Mouse (Mus musculus): ENCODE measurements around the gene Plch2. TPM values are rescaled to one million over a fixed set of nuclear protein-coding genes. Genes with fewer than 3 reads are reported as not detected.

Plch2 gene
- polyA plus RNA-seq, 1 experiment: 0.11 TPM

DNA sequence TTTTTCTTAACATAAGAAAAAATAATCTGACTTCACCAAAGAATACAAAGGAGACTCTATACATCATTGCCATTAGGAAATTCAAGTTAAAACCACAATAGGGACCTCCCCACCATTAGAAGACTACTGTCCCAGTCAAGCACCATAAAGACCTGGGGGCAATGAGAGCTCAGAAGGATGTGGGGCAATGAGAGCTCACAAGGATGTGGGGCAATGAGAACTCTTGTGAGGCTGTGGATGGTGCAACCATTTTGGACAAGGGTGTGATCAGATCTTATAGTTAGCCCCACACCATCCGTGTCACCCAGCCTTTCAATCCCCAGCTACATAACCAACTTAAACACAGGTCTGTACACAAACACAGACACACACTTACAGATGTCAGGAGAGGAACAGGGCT is 118.8 kb downstream of the Plch2 start:
- TF ChIP-seq CEBPB (IDR thresholded peaks at IDR 0.05; ENCODE audit: low read depth) (no peak), MYOG (IDR thresholded peaks at IDR 0.05; ENCODE audit: control insufficient read depth, extremely low read depth, insufficient read length) (no peak), MYOD1 (IDR thresholded peaks at IDR 0.05; ENCODE audit: control insufficient read depth, insufficient read length, low read depth) (no peak)
- H3K79me3 ChIP-seq (ENCODE audit: low read depth): no peaks in the 10 kb centered on the region
- no peak overlapping the region for H3K4me3 ChIP-seq (ENCODE audit: insufficient read depth, poor library complexity, severe bottlenecking)
- H3K79me2 ChIP-seq (ENCODE audit: control insufficient read depth, insufficient read depth): no peaks in the 10 kb centered on the region
- peaks cover 33% of the 10 kb centered on the region for H3K27me3 ChIP-seq (ENCODE audit: control insufficient read depth, insufficient read depth, insufficient read length)
- no peak overlapping the region for H3ac ChIP-seq (ENCODE audit: control insufficient read depth, insufficient read length, low read depth)
- no peaks in the 10 kb centered on the region for H3K36me3 ChIP-seq (ENCODE audit: control insufficient read depth, insufficient read depth)

DNA sequence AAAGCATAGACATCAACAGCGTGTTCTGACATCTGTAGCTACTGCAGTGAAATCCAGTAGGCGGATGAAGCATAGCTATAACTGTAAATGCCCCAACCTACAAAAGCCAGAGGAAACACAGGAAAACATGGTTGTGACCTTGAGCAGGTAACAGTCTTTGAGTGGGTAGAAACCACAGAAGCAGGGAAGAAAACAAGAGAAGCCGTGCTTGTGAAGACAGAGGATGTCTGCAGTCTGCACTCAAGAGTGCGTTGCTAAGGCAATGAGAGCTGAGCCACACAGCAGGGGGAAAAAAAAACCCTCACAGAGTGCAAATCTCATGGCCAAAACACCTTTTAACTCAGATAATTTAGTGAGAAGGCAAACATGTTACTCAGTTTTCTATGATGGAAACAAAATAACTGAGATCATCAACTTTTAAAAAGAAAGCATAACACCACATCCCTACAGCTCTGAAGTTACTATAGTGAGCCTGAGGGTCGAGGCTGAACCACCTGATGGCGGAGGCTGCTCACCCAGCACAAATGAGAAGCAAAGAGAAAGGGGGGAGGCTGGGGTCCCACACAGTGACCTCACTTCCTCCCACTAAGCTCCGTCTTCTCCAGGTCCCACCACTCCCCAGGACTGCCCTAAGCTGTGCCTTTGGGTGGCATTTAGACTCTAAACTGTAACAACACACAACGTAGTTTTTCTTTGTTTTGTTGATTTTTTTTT is 119.9 kb downstream of the Plch2 start:
- no peak for TF ChIP-seq MAX (IDR thresholded peaks at IDR 0.05)
- TF ChIP-seq MYOD1 (IDR thresholded peaks at IDR 0.05; ENCODE audit: control insufficient read depth, insufficient read length, low read depth): no peak
- no peak for TF ChIP-seq MYOG (IDR thresholded peaks at IDR 0.05; ENCODE audit: control insufficient read depth, extremely low read depth, insufficient read length)
- TF ChIP-seq USF1 (IDR thresholded peaks at IDR 0.05; ENCODE audit: low read depth): no peak
- no peak for TF ChIP-seq CTCF (IDR thresholded peaks at IDR 0.05; ENCODE audit: control insufficient read depth, insufficient read depth, insufficient read length)
- no peak for TF ChIP-seq FOSL1 (IDR thresholded peaks at IDR 0.05; ENCODE audit: insufficient read depth, low read length, poor library complexity, severe bottlenecking)
- TF ChIP-seq CEBPB (IDR thresholded peaks at IDR 0.05; ENCODE audit: low read depth): no peak
- Histone ChIP-seq H3K79me2 (ENCODE audit: control insufficient read depth, insufficient read depth) (no peaks in the 10 kb centered on the region), H3K36me3 (ENCODE audit: control insufficient read depth, insufficient read depth) (no peaks in the 10 kb centered on the region)

DNA sequence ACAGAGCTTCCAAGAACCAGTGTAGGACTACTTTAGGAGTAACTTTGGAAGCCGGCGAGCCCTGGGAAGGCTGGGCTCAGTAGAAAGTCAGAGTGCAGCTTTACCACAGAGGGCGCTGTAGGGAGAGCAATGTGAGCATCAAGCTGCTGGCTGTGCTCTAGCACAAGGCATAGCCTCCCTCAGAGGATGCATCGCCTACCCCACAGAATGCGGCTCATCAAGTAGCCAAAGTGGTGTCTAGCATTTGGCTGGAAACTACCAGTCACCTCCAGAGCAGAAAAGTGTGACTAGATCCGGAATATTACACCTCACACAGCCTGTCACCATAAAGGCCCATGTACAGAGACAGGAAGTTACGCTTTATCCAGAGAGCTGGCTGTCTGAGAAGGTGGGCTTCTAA is 120.8 kb downstream of the Plch2 start:
- Histone ChIP-seq H3ac (ENCODE audit: control insufficient read depth, insufficient read length, low read depth) (no peak overlapping the region), H3K27me3 (ENCODE audit: control insufficient read depth, insufficient read depth, insufficient read length) (peaks cover 35% of the 10 kb centered on the region), H3K36me3 (ENCODE audit: control insufficient read depth, insufficient read depth) (no peaks in the 10 kb centered on the region), H3K79me2 (ENCODE audit: control insufficient read depth, insufficient read depth) (no peaks in the 10 kb centered on the region), H3K4me3 (ENCODE audit: insufficient read depth, poor library complexity, severe bottlenecking) (no peak overlapping the region), H3K79me3 (ENCODE audit: low read depth) (no peaks in the 10 kb centered on the region)
- TF ChIP-seq CTCF (IDR thresholded peaks at IDR 0.05; ENCODE audit: control insufficient read depth, insufficient read depth, insufficient read length): no peak
- TF ChIP-seq FOSL1 (IDR thresholded peaks at IDR 0.05; ENCODE audit: insufficient read depth, low read length, poor library complexity, severe bottlenecking): no peak
- no peak for TF ChIP-seq USF1 (IDR thresholded peaks at IDR 0.05; ENCODE audit: low read depth)
- no peak for TF ChIP-seq CEBPB (IDR thresholded peaks at IDR 0.05; ENCODE audit: low read depth)
- TF ChIP-seq MAX (IDR thresholded peaks at IDR 0.05): no peak
- TF ChIP-seq MYOD1 (IDR thresholded peaks at IDR 0.05; ENCODE audit: control insufficient read depth, insufficient read length, low read depth): no peak
- TF ChIP-seq MYOG (IDR thresholded peaks at IDR 0.05; ENCODE audit: control insufficient read depth, extremely low read depth, insufficient read length): no peak

More for the DNA sequence above, 119.9 kb downstream of the Plch2 start:
- no peak overlapping the region for H3K4me3 ChIP-seq (ENCODE audit: insufficient read depth, poor library complexity, severe bottlenecking)
- no peaks in the 10 kb centered on the region for H3K79me3 ChIP-seq (ENCODE audit: low read depth)
- no peak overlapping the region for H3ac ChIP-seq (ENCODE audit: control insufficient read depth, insufficient read length, low read depth)
- H3K27me3 ChIP-seq (ENCODE audit: control insufficient read depth, insufficient read depth, insufficient read length): peaks cover 35% of the 10 kb centered on the region

DNA sequence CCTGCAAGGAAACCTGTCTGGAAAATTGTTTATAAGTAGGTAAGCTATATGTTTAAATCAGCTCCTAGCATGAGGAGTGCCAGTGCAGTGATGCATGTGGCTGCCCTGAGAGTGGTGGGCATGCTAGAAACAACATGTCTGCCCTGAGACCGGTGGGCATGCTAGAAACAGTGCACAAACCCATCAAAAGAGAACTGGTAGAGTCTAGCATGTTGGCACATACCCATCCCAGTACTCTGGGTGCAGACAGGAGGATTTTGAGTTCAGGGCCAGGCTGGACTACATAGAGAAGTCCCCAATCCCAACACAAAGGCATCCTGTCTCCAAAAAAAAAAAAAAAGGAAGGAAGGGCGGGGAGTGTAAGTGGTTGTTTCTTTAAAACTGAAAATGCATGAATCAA is 121.8 kb downstream of the Plch2 start:
- no peak for TF ChIP-seq CEBPB (IDR thresholded peaks at IDR 0.05; ENCODE audit: low read depth)
- no peak for TF ChIP-seq MYOG (IDR thresholded peaks at IDR 0.05; ENCODE audit: control insufficient read depth, extremely low read depth, insufficient read length)
- no peak for TF ChIP-seq MAX (IDR thresholded peaks at IDR 0.05)
- TF ChIP-seq CTCF (IDR thresholded peaks at IDR 0.05; ENCODE audit: control insufficient read depth, insufficient read depth, insufficient read length): no peak
- no peak for TF ChIP-seq MYOD1 (IDR thresholded peaks at IDR 0.05; ENCODE audit: control insufficient read depth, insufficient read length, low read depth)
- TF ChIP-seq USF1 (IDR thresholded peaks at IDR 0.05; ENCODE audit: low read depth): no peak
- no peak for TF ChIP-seq FOSL1 (IDR thresholded peaks at IDR 0.05; ENCODE audit: insufficient read depth, low read length, poor library complexity, severe bottlenecking)
- Histone ChIP-seq H3K79me3 (ENCODE audit: low read depth) (no peaks in the 10 kb centered on the region), H3K4me3 (ENCODE audit: insufficient read depth, poor library complexity, severe bottlenecking) (no peak overlapping the region)

DNA sequence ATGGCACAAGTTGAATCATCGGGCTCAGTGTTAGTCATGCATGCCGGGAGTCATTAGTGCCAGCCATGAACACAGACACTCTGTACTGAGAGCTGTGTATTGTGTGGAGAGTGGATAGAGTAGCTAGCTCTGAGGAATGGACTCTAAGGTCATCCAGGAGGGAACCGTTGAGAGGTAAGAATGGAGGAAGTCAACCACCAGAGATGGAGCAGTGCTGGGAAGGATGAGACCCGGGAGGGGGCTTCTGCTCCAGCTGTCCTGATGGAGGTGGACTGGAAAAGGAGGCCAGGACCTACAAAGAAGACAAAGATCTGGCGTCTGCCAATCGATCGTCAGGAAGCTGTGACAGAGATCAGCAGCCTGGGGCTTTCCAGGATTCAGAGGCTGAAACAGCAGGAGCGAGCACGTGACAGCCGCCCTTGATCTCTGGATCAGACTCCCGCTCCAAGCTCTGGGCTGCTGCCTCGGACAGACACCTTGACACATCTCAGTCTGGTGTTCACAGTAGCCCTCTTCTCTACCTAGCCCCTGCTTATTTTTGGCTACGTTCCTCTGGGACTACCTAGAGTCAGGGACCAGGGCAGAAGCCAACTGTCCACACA is 123.2 kb downstream of the Plch2 start:
- H3K79me2 ChIP-seq (ENCODE audit: control insufficient read depth, insufficient read depth): no peaks in the 10 kb centered on the region
- no peak overlapping the region for H3K4me3 ChIP-seq (ENCODE audit: insufficient read depth, poor library complexity, severe bottlenecking)
- H3K36me3 ChIP-seq (ENCODE audit: control insufficient read depth, insufficient read depth): no peaks in the 10 kb centered on the region
- TF ChIP-seq USF1 (IDR thresholded peaks at IDR 0.05; ENCODE audit: low read depth) (no peak), CTCF (IDR thresholded peaks at IDR 0.05; ENCODE audit: control insufficient read depth, insufficient read depth, insufficient read length) (no peak)
- H3K79me3 ChIP-seq (ENCODE audit: low read depth): no peaks in the 10 kb centered on the region
- no peak overlapping the region for H3ac ChIP-seq (ENCODE audit: control insufficient read depth, insufficient read length, low read depth)
- H3K27me3 ChIP-seq (ENCODE audit: control insufficient read depth, insufficient read depth, insufficient read length): peaks cover 42% of the 10 kb centered on the region

More for the DNA sequence above, 121.8 kb downstream of the Plch2 start:
- H3K79me2 ChIP-seq (ENCODE audit: control insufficient read depth, insufficient read depth): no peaks in the 10 kb centered on the region
- H3K27me3 ChIP-seq (ENCODE audit: control insufficient read depth, insufficient read depth, insufficient read length): peaks cover 41% of the 10 kb centered on the region
- no peaks in the 10 kb centered on the region for H3K36me3 ChIP-seq (ENCODE audit: control insufficient read depth, insufficient read depth)
- H3ac ChIP-seq (ENCODE audit: control insufficient read depth, insufficient read length, low read depth): no peak overlapping the region

Other genes starting within 250 kb of the Plch2 start
- gene Ttc34, start 219.3 kb downstream of the Plch2 start, polyA plus RNA-seq (2012; fragmentation: generic; extraction: Trizol): not detected
- gene Mmel1, start 187.2 kb downstream of the Plch2 start, polyA plus RNA-seq (2012; fragmentation: generic; extraction: Trizol): 0.04 TPM
- gene Fam213b, start 157.6 kb downstream of the Plch2 start, polyA plus RNA-seq (2012; fragmentation: generic; extraction: Trizol): 1.9 TPM
- 0.02 TPM for gene Tnfrsf14, start 128.2 kb downstream of the Plch2 start, polyA plus RNA-seq (2012; fragmentation: generic; extraction: Trizol)
- not detected for gene Hes5, start 95.9 kb downstream of the Plch2 start, polyA plus RNA-seq (2012; fragmentation: generic; extraction: Trizol)
- 22.2 TPM for gene Pank4, start 92.7 kb downstream of the Plch2 start, polyA plus RNA-seq (2012; fragmentation: generic; extraction: Trizol)
- 11.2 TPM for gene Pex10, start 10.2 kb upstream of the Plch2 start, polyA plus RNA-seq (2012; fragmentation: generic; extraction: Trizol)
- gene Rer1, start 29.6 kb upstream of the Plch2 start, polyA plus RNA-seq (2012; fragmentation: generic; extraction: Trizol): 125 TPM
- gene Morn1, start 29.8 kb upstream of the Plch2 start, polyA plus RNA-seq (2012; fragmentation: generic; extraction: Trizol): 1.2 TPM
- gene Ski, start 165.8 kb upstream of the Plch2 start, polyA plus RNA-seq (2012; fragmentation: generic; extraction: Trizol): 45.2 TPM
- gene Faap20, start 193.0 kb upstream of the Plch2 start, polyA plus RNA-seq (2012; fragmentation: generic; extraction: Trizol): 30.6 TPM